Mouse (Mus musculus) testis, adult 2 months (tissue): Measurements from ENCODE around the gene 1810046K07Rik. TPM values are rescaled to one million over a fixed set of nuclear protein-coding genes. Genes with fewer than 3 reads are reported as not detected.

Experiments used
- H3K27ac ChIP-seq: fragments of 200-500 bp; 2 replicates; pipeline ENCODE4 v1.5.1; 2012; ENCODE audit warnings: low read depth, low read length; ENCODE audit not compliant: control insufficient read depth, insufficient read depth
- H3K27me3 ChIP-seq: fragments of 200-500 bp; 2 replicates; pipeline ENCODE4 v1.6.1; 2012; ENCODE audit warnings: mild to moderate bottlenecking, low read length, moderate library complexity; ENCODE audit not compliant: control insufficient read depth, insufficient read depth
- H3K36me3 ChIP-seq: fragments of 200-500 bp; 2 replicates; pipeline ENCODE4 v1.6.1; 2012; ENCODE audit warnings: mild to moderate bottlenecking, low read length; ENCODE audit not compliant: control insufficient read depth, insufficient read depth
- H3K4me1 ChIP-seq: fragments of 200-500 bp; 2 replicates; pipeline ENCODE4 v1.6.1; 2012; ENCODE audit warnings: low read length; ENCODE audit not compliant: control insufficient read depth, insufficient read depth
- H3K4me3 ChIP-seq: fragments of 200-500 bp; 2 replicates; pipeline ENCODE4 v1.5.1; 2012; ENCODE audit warnings: low read depth, mild to moderate bottlenecking, low read length, moderate library complexity, mixed read lengths; ENCODE audit not compliant: control insufficient read depth
- CTCF ChIP-seq: fragments of 200-500 bp; IDR thresholded peaks from 2 replicates; pipeline ENCODE4 v1.5.1; 2012; ENCODE audit warnings: low read depth, mild to moderate bottlenecking, inconsistent platforms, low read length, moderate library complexity; ENCODE audit not compliant: control insufficient read depth, insufficient read depth, insufficient replicate concordance
- POLR2A ChIP-seq: fragments of 200-500 bp; IDR thresholded peaks from 2 replicates; pipeline ENCODE4 v1.6.1; 2012; ENCODE audit warnings: low read depth, mild to moderate bottlenecking, inconsistent platforms, low read length, moderate library complexity; ENCODE audit not compliant: control insufficient read depth
- polyA plus RNA-seq: library from polyadenylated mRNA; depleted of rRNA; stranded (reverse); fragments of >200 nt; gene quantifications from 2 replicates; pipeline ENCODE4 v1.2.3, GENCODE M21; 2012

1810046K07Rik gene
- polyA plus RNA-seq, 1 experiment, result 3.1 TPM

DNA sequence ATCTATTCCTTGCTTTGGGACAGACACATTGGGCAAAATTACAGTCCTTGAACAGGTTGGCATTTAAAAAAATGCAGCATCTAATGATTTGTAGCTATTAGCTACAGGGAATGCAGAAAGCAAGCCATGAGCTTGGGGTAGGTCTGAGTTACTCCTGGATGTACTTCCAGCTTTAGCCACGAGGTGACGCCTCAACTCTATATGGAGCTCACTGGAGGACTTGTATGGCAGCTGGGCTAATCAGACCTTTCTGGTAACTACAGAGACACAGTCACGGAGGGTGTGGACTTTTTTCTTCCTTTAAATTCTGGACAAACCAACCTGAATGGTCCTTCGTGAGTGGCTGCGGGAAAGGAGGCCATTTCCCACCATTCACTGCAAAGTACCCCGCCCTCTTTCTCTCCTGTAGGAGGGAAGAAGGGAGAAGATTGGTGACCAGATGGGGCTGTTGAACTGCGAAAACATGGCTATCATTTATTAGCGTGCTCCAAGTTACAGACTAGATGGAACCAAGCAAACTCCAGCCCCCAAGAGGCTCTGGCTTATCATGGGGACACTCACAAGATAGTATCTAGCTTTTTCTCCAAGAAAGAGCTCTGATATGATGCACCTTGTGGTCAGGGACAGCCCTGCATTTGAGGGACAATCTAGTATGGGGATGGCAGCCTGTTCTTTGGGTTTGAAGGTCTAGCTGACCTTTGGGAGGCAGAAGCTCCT, 6.7 kb upstream of the 1810046K07Rik start:
- Histone ChIP-seq H3K4me3 (no peak overlapping the region; the same call in 1 of the 2 replicates), H3K27me3 (no peaks in the 10 kb centered on the region), H3K36me3 (no peaks in the 10 kb centered on the region), H3K4me1 (0 out of 2 replicates have a peak, but pooled peaks cover 2% of the 10 kb centered on the region), H3K27ac (no peak overlapping the region)
- TF ChIP-seq CTCF (peak; percentile 56; the same call in 1 of the 2 replicates), POLR2A (no peak)

DNA sequence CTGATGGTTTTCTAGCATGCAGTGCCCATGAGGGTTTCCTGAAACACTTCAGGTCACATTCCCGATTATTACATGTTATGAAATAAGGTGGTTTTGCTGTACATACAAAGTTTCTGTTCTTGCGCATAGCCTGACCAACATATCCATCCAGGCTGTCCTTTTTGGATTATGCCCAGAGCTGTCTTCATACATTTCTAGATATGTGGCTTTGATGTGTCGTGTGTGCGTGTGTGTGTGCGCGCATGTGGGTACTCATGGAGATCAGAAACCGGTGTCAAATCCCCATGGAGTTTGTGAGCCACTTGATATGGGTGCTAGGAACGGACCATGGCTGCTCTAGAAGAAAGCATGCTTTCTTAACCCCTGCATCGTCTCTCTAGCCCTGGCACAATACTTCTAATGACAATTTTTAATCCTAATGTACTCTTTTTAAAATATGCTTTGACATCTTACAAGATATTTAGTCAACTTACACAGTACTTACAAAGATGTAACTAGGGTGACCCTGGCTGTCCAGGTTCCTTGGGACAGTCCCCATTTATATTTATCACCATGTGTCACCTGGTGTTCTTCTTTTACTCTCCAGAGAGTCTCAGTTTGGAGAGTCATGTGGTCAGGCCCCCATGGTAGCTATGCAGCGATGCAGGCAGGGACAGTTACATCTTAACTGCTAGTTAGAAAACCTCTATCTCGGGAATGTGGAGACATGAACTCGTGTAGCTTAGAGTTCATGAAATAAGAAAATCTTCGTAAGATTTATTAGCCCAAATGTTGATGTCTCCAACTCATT, 2.9 kb upstream of the 1810046K07Rik start:
- Histone ChIP-seq H3K27ac (no peak overlapping the region), H3K27me3 (no peaks in the 10 kb centered on the region), H3K4me3 (no peak overlapping the region), H3K36me3 (no peaks in the 10 kb centered on the region), H3K4me1 (0 out of 2 replicates have a peak, but pooled peaks cover 2% of the 10 kb centered on the region)
- no peak for TF ChIP-seq CTCF
- no peak for TF ChIP-seq POLR2A

DNA sequence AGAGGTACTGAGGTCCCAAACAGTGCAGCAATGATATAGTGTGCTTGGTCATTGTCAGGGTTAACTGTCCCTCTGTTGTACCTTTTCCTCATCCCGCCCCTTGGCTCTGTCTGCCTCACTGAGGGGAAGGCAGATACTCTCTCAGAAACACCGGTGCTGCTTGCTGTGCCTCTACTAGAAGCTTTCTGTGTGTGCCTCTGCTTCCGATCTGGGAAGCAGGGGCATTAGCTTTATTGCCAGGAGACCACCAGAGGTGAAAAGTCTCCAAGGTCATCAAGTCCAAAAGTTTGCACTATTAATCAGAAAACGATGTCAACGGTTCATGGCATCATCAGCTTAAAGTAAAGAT, 1.2 kb downstream of the 1810046K07Rik start:
- H3K4me3 ChIP-seq, result no peak overlapping the region
- no peak overlapping the region for H3K27ac ChIP-seq
- no peaks in the 10 kb centered on the region for H3K27me3 ChIP-seq
- H3K4me1 ChIP-seq, result no peaks in the 10 kb centered on the region
- no peaks in the 10 kb centered on the region for H3K36me3 ChIP-seq
- TF ChIP-seq CTCF, result no peak
- TF ChIP-seq POLR2A, result no peak

DNA sequence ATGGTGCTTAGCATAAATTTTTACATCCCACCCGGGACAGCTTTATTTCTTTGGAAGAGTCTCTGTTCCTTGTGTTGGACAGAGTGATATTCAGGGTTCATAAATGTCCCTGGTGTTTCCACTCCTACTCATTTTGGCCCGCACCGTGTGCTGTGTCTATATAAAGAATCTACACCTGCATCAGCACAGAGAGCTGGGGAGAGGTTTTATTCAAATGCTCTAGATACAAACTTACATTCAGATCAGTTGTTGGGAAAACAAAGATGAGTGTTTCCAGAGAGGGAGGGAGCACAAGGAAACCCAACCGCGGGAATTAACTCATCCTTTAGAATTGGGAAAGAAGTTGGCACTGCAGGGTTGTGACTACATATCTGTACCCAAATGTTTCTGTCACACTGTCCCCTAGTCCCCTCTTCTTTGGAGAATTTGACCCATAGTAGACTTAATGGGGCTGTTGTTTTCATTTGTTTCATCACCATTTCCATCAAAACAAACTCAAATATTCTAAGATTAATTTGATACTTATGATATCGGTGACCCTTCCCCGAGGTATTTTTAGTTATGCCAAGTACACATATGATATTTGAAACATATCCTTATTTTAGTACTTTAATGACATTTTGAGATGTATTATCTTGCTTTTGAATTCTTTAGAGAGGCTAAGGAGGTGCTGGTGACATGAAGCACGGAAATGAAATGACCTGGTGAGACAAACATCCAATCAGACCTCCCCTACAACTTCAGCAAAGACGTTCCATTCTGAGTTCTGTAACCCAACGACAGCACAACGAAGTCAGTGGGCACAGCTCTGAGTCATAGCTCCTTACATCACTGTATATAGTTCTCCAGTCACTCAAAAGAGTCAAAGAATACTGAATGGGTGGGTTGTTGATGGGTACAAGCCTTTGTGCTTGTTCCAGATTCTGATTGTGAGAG, 1.8 kb downstream of the 1810046K07Rik start:
- H3K36me3 ChIP-seq, result no peaks in the 10 kb centered on the region
- no peaks in the 10 kb centered on the region for H3K27me3 ChIP-seq
- no peaks in the 10 kb centered on the region for H3K4me1 ChIP-seq
- TF ChIP-seq POLR2A (no peak), CTCF (no peak)
- no peak overlapping the region for H3K4me3 ChIP-seq
- H3K27ac ChIP-seq, result no peak overlapping the region

DNA sequence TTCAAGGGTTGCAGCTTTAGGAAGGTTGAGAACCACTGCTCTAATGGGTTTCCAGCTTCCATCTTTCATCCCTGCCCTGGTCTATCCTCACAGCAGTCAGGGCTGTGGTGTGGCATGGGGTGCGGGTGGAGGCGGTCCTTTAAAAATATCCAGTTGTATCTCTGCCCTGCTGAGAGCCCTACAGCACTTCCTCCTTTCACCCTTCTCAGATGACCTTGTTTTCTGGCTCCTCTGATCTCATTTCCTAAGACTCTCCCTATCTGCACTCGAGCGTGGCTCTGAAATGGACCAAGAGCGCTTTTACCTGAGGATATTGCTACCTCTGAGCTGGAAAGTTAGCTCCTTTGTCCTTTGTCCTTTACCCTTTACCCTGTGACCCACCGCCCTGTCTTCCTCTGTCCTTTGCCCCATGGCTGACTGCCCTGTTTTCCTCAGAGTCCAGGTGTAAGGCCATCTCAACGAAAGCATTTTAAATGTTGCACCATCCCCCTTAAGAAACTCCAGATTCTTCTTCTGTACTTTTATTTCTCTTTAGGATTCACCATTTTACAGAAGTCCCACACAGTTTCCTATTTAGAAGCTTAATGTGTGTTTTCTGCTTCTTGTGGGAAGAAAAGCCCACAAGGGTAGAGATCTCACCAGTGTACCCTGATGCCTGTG, 4.2 kb downstream of the 1810046K07Rik start:
- no peaks in the 10 kb centered on the region for H3K36me3 ChIP-seq
- no peak overlapping the region for H3K27ac ChIP-seq
- no peak for TF ChIP-seq CTCF
- TF ChIP-seq POLR2A, result no peak
- H3K4me1 ChIP-seq, result no peaks in the 10 kb centered on the region
- H3K27me3 ChIP-seq, result no peaks in the 10 kb centered on the region
- H3K4me3 ChIP-seq, result no peak overlapping the region

DNA sequence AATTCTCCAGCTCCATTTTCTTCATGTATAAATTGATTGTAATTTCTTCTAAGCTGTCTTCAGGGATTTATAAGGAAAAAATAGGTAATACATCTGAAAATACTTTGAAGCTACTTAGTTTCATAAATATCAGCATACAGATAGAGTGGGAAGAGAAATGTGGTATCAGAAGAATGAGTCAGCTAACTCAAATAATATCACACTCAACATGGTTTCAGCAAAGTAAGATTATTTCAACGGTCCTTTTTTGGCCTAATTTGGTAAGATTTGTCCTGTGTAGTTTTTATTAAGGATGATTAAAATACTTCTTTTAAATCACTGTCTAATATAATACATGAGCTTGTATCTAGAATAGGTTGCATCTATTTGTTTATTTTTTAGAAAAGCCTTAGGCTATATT, 8.6 kb downstream of the 1810046K07Rik start:
- Histone ChIP-seq H3K4me3 (no peak overlapping the region), H3K36me3 (no peaks in the 10 kb centered on the region), H3K27me3 (no peaks in the 10 kb centered on the region), H3K27ac (no peak overlapping the region), H3K4me1 (no peaks in the 10 kb centered on the region)
- TF ChIP-seq CTCF (no peak), POLR2A (no peak)

DNA sequence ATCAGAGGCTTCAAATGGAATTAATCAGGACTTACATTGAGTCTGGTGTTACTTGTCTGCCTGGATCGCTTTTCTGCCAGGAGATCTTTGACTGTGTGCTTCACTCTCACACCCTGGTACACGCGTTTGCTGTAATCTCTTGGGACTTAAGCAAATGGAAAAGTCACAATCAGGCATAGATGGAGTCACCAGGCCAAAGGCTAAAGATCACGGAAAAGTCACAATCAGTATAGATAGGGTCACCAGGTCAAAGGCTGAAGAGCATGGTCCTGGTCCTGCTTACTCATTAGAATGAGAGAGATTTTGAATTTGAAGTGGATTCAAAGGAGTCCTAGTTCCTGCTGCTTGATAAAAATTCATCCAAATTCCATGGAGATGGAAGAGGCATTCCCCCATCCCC, 10.5 kb downstream of the 1810046K07Rik start:
- Histone ChIP-seq H3K27ac (no peak overlapping the region), H3K4me3 (no peak overlapping the region), H3K4me1 (no peaks in the 10 kb centered on the region), H3K36me3 (no peaks in the 10 kb centered on the region), H3K27me3 (no peaks in the 10 kb centered on the region)
- no peak for TF ChIP-seq POLR2A
- TF ChIP-seq CTCF, result no peak
